Mouse (Mus musculus) G1E (cell line): ENCODE results near the gene Slc2a13. TPM values are rescaled to one million over a fixed set of nuclear protein-coding genes. Genes with fewer than 3 reads are reported as not detected.
A peak's percentile ranks its signal among the peaks of the same experiment; 100 is the strongest.

Source experiments
- ATAC-seq: 2 replicates; pipeline ENCODE4 v1.8.0; 2016; ENCODE audit warnings: mild to moderate bottlenecking; ENCODE audit not compliant: insufficient number of reproducible peaks, poor library complexity, low FRiP score, severe bottlenecking; ENCODE audit errors: extremely low read depth
- DNase-seq: peaks from one replicate; pipeline ENCODE4 v3.0.0; 2012; ENCODE audit warnings: low spot score
- H3K27me3 ChIP-seq: 2 replicates; pipeline ENCODE4 v1.6.1; 2012; ENCODE audit warnings: mild to moderate bottlenecking, low read length, inconsistent platforms; ENCODE audit not compliant: insufficient read depth
- H3K36me3 ChIP-seq: replicated peaks from 2 replicates; pipeline ENCODE3; 2012; ENCODE audit warnings: mild to moderate bottlenecking, inconsistent platforms
- H3K4me1 ChIP-seq: 2 replicates; pipeline ENCODE4 v1.6.1; 2012; ENCODE audit warnings: low read depth, low read length, inconsistent platforms, mixed read lengths; ENCODE audit not compliant: insufficient read depth
- H3K4me3 ChIP-seq: 2 replicates; pipeline ENCODE4 v1.5.1; 2012; ENCODE audit warnings: low read depth, mild to moderate bottlenecking, inconsistent platforms, low read length, moderate library complexity, mixed read lengths
- H3K9me3 ChIP-seq: replicated peaks from 2 replicates; pipeline ENCODE4 v1.6.1; 2012; ENCODE audit warnings: inconsistent platforms
- CTCF ChIP-seq: IDR thresholded peaks from 2 replicates; pipeline ENCODE4 v1.5.1; 2012; ENCODE audit warnings: low read depth, low read length, inconsistent platforms, mixed read lengths
- GATA1 ChIP-seq: IDR thresholded peaks from 2 replicates; pipeline ENCODE4 v1.6.1; 2012; ENCODE audit warnings: borderline replicate concordance, low read length, inconsistent platforms, mixed read lengths
- GATA2 ChIP-seq: IDR thresholded peaks from 2 replicates; pipeline ENCODE4 v1.6.1; 2012; ENCODE audit warnings: low read depth, low read length, inconsistent platforms, borderline replicate concordance
- POLR2AphosphoS5 ChIP-seq: IDR thresholded peaks from 2 replicates; pipeline ENCODE4 v1.6.1; 2012; ENCODE audit warnings: low read depth, low read length, inconsistent platforms; ENCODE audit not compliant: insufficient replicate concordance
- TAL1 ChIP-seq: conservative IDR thresholded peaks from 2 replicates; pipeline ENCODE4 v1.6.1; 2012; ENCODE audit warnings: low read depth, low read length, inconsistent platforms, mixed read lengths
- polyA plus RNA-seq: library from polyadenylated mRNA; stranded (reverse); fragments of >175 nt; gene quantifications from 2 replicates; pipeline ENCODE4 v1.2.3, GENCODE M21; 2012
- total RNA-seq, 2 experiments: library from RNA; stranded (forward) in 1 of 2; stranded (reverse) in 1 of 2; fragments of 200-1000 nt in 1 of 2; fragments of >200 nt in 1 of 2; fragmentation: Nextera tagmentation in 1 of 2; gene quantifications; 2 replicates each; pipeline ENCODE4 v1.2.3; 2014 to 2017

The Slc2a13 gene
- total and polyA plus RNA-seq, 3 experiments, result 0.05 TPM; not detected in 2

- H3K9me3 ChIP-seq, result peaks cover 36% of the 10 kb centered on the region
- H3K4me3 ChIP-seq, result no peak overlapping the region
- no peaks in the 10 kb centered on the region for H3K4me1 ChIP-seq
- no peak for ATAC-seq
- no peaks in the 10 kb centered on the region for H3K36me3 ChIP-seq
- DNase-seq, result no peak
- TF ChIP-seq GATA1 (no peak), POLR2AphosphoS5 (no peak), CTCF (no peak), TAL1 (no peak), GATA2 (no peak)
- H3K27me3 ChIP-seq, result no peaks in the 10 kb centered on the region
These were observed 28.1 kb upstream of the Slc2a13 start for GRCm38 (mm10) chr15:91601197-91601596.

- no peak for ATAC-seq
- no peaks in the 10 kb centered on the region for H3K36me3 ChIP-seq
- H3K27me3 ChIP-seq, result no peaks in the 10 kb centered on the region
- DNase-seq, result no peak
- no peak for TF ChIP-seq GATA1
- TF ChIP-seq CTCF, result no peak
- TF ChIP-seq POLR2AphosphoS5, result no peak
- TF ChIP-seq GATA2, result no peak
- no peak for TF ChIP-seq TAL1
- peaks cover 32% of the 10 kb centered on the region for H3K9me3 ChIP-seq
- H3K4me1 ChIP-seq, result no peaks in the 10 kb centered on the region
- no peak overlapping the region for H3K4me3 ChIP-seq
These were observed 24.2 kb upstream of the Slc2a13 start for GRCm38 (mm10) chr15:91597290-91597689.

- H3K27me3 ChIP-seq, result no peaks in the 10 kb centered on the region
- DNase-seq (no peak), ATAC-seq (no peak)
- TF ChIP-seq GATA2 (no peak), CTCF (no peak), POLR2AphosphoS5 (no peak), TAL1 (no peak)
- H3K9me3 ChIP-seq, result peaks cover 41% of the 10 kb centered on the region
- H3K36me3 ChIP-seq, result no peaks in the 10 kb centered on the region
- H3K4me3 ChIP-seq, result no peak overlapping the region
- no peaks in the 10 kb centered on the region for H3K4me1 ChIP-seq
These were observed 1.4 kb upstream of the Slc2a13 start for GRCm38 (mm10) chr15:91574492-91574891.

GRCm38 (mm10) chr15:91572421-91573069, 516 bp downstream of the Slc2a13 start:
- no peaks in the 10 kb centered on the region for H3K27me3 ChIP-seq
- no peak for TF ChIP-seq CTCF
- TF ChIP-seq POLR2AphosphoS5, result no peak
- TF ChIP-seq TAL1, result no peak
- TF ChIP-seq GATA1, result no peak
- TF ChIP-seq GATA2, result no peak
- ATAC-seq, result no peak
- peaks cover 43% of the 10 kb centered on the region for H3K9me3 ChIP-seq
- no peaks in the 10 kb centered on the region for H3K36me3 ChIP-seq
- DNase-seq, result no peak
- no peaks in the 10 kb centered on the region for H3K4me1 ChIP-seq
- H3K4me3 ChIP-seq, result peak overlapping the region; percentile 9; the same call in 1 of the 2 replicates

GRCm38 (mm10) chr15:91571981-91572380, 1.1 kb downstream of the Slc2a13 start:
- no peak for TF ChIP-seq TAL1
- TF ChIP-seq POLR2AphosphoS5, result no peak
- TF ChIP-seq GATA1, result no peak
- TF ChIP-seq GATA2, result no peak
- no peak for TF ChIP-seq CTCF
- H3K4me3 ChIP-seq, result no peak overlapping the region; the same call in 1 of the 2 replicates
- no peaks in the 10 kb centered on the region for H3K36me3 ChIP-seq
- DNase-seq, result no peak
- peaks cover 47% of the 10 kb centered on the region for H3K9me3 ChIP-seq
- no peaks in the 10 kb centered on the region for H3K4me1 ChIP-seq
- no peak for ATAC-seq
- H3K27me3 ChIP-seq, result no peaks in the 10 kb centered on the region

- Histone ChIP-seq H3K9me3 (peaks cover 56% of the 10 kb centered on the region), H3K36me3 (no peaks in the 10 kb centered on the region), H3K4me1 (no peaks in the 10 kb centered on the region), H3K27me3 (no peaks in the 10 kb centered on the region), H3K4me3 (no peak overlapping the region)
- DNase-seq (no peak), ATAC-seq (no peak)
- TF ChIP-seq POLR2AphosphoS5 (no peak), CTCF (no peak), GATA1 (no peak), GATA2 (no peak), TAL1 (no peak)
These were observed 6.3 kb downstream of the Slc2a13 start for GRCm38 (mm10) chr15:91566784-91567183.
